In genomic region chr16:96690052-96690451, GRCm38 (mm10) we compare ENCODE assay signal across 20 mouse cellular contexts.
DNase-seq lines count a peak whose midpoint lies in the region; ATAC-seq and TF ChIP-seq lines count a peak whose summit lies in the region.
"Had no signal": no experiment of that assay in that cellular context is flagged by ENCODE, and none has a peak within 500 bp of the region (broad histone marks: within the 10 kb centered on the region; RNA-seq: fewer than 3 reads in every experiment).

No protein-coding gene starts in this region.

- WGBS in midbrain, embryonic 10.5 days = 13% methylated on average over 1 of the region's 2 CpGs
- WGBS in midbrain, postnatal 0 days = 11% methylated on average over 1 of the region's 2 CpGs
- WGBS in midbrain, embryonic 11.5 days = 18% methylated on average over 1 of the region's 2 CpGs
- 2% methylated on average over 2 of the region's 2 CpGs for WGBS in midbrain, embryonic 14.5 days

- H3K4me2 ChIP-seq in midbrain, postnatal 0 days (ENCODE audit: low read depth, low read length, poor library complexity, severe bottlenecking) = no peak overlapping the region
- H3K4me2 ChIP-seq in midbrain, embryonic 11.5 days = no peak overlapping the region
- no peak overlapping the region for H3K4me2 ChIP-seq in midbrain, embryonic 14.5 days (ENCODE audit: low read length)
- H3K4me2 ChIP-seq: embryonic facial prominence, embryonic 12.5 days; forebrain, embryonic 15.5 days; heart, embryonic 12.5 days had no signal

- intact Hi-C loops in heart, postnatal 10 days (cut with DNase I) = no loop called here
- intact Hi-C loops in left cerebral cortex, adult 2 months (cut with DNase I) = loop anchor here (5.0 to 10.0 kb wide), 2 partner anchors 315 to 597 kb away; no protein-coding TSS in a partner anchor

- 0 out of 2 replicates have a peak overlapping the region, but pooled peaks have one; percentile 38 for H3K27ac ChIP-seq in midbrain, embryonic 10.5 days (replicated peaks)
- no peak overlapping the region for H3K27ac ChIP-seq in midbrain, postnatal 0 days (ENCODE audit: low read depth, low read length)
- H3K27ac ChIP-seq in midbrain, embryonic 11.5 days (ENCODE audit: low read depth, low read length) = no peak overlapping the region
- 0 out of 2 replicates have a peak overlapping the region, but pooled peaks have one; percentile 49 for H3K27ac ChIP-seq in midbrain, embryonic 14.5 days (replicated peaks; ENCODE audit: low read depth, low read length)
- H3K27ac ChIP-seq in left cerebral cortex, adult 2 months = no peak overlapping the region
- H3K27ac ChIP-seq: embryonic facial prominence, embryonic 12.5 days; forebrain, embryonic 15.5 days; hindbrain, postnatal 0 days had no signal

- H3K27me3 ChIP-seq in midbrain, embryonic 10.5 days (ENCODE audit: low read depth, poor library complexity, severe bottlenecking) = no peaks in the 10 kb centered on the region
- no peaks in the 10 kb centered on the region for H3K27me3 ChIP-seq in midbrain, postnatal 0 days (ENCODE audit: insufficient read depth, low read length)
- no peaks in the 10 kb centered on the region for H3K27me3 ChIP-seq in midbrain, embryonic 11.5 days (ENCODE audit: control insufficient read depth, insufficient read depth, low read length)
- no peaks in the 10 kb centered on the region for H3K27me3 ChIP-seq in midbrain, embryonic 14.5 days (ENCODE audit: control insufficient read depth, insufficient read depth, low read length)
- H3K27me3 ChIP-seq: embryonic facial prominence, embryonic 12.5 days; forebrain, embryonic 15.5 days; heart, embryonic 12.5 days had no signal

- TF ChIP-seq CTCF in midbrain, postnatal 0 days (IDR thresholded peaks at IDR 0.05) = no peak
- no peak for TF ChIP-seq CTCF in left cerebral cortex, adult 2 months (IDR thresholded peaks at IDR 0.05)

- ATAC-seq in midbrain, postnatal 0 days (ENCODE audit: low FRiP score) = no peak
- peak; percentile 77 for ATAC-seq in midbrain, embryonic 11.5 days (ENCODE audit: low FRiP score)
- ATAC-seq in midbrain, embryonic 14.5 days (ENCODE audit: low FRiP score, low TSS enrichment) = peak; percentile 48; the same call in 1 of the 2 replicates
- ATAC-seq: activated CD4-positive, CD25-positive, alpha-beta regulatory T cell, adult 4 months; forebrain, embryonic 15.5 days; hindbrain, postnatal 0 days; Patski had no signal

- DNase-seq in heart, adult 11 months = peak; percentile 10
- no peak for DNase-seq in heart, postnatal 10 days
- peak; percentile 37 for DNase-seq in midbrain, embryonic 10.5 days (ENCODE audit: low spot score)
- no peak for DNase-seq in midbrain, postnatal 0 days (ENCODE audit: low spot score)
- no peak for DNase-seq in midbrain, embryonic 11.5 days (ENCODE audit: low spot score, missing footprints)
- peak; percentile 62 for DNase-seq in midbrain, embryonic 14.5 days
- no peak for DNase-seq in left cerebral cortex, adult 2 months (ENCODE audit: extremely low spot score in 1 of 2, low spot score in 2 of 2)
- DNase-seq in thymus, postnatal 36 days = no peak
- DNase-seq: adrenal gland, postnatal 25 days; cerebellum, adult 2 months; cerebellum, postnatal 14 days; gastrocnemius, postnatal 10 days; heart, postnatal 36 days; kidney, adult 11 months had no signal

- no peaks in the 10 kb centered on the region for H3K36me3 ChIP-seq in midbrain, embryonic 10.5 days
- H3K36me3 ChIP-seq in midbrain, postnatal 0 days (ENCODE audit: insufficient read depth, low read length) = no peaks in the 10 kb centered on the region
- H3K36me3 ChIP-seq in midbrain, embryonic 11.5 days (ENCODE audit: control insufficient read depth, insufficient read depth, low read length) = no peaks in the 10 kb centered on the region
- no peaks in the 10 kb centered on the region for H3K36me3 ChIP-seq in midbrain, embryonic 14.5 days (ENCODE audit: control insufficient read depth, insufficient read depth, low read length)
- H3K36me3 ChIP-seq: embryonic facial prominence, embryonic 12.5 days; forebrain, embryonic 15.5 days; heart, embryonic 12.5 days had no signal

- peaks cover 25% of the 10 kb centered on the region for H3K4me1 ChIP-seq in midbrain, embryonic 10.5 days
- H3K4me1 ChIP-seq in midbrain, postnatal 0 days (ENCODE audit: insufficient read depth, low read length) = 0 out of 2 replicates have a peak, but pooled peaks cover 4% of the 10 kb centered on the region
- H3K4me1 ChIP-seq in midbrain, embryonic 11.5 days (ENCODE audit: control insufficient read depth, insufficient read depth, low read length) = peaks cover 8% of the 10 kb centered on the region
- H3K4me1 ChIP-seq in midbrain, embryonic 14.5 days (ENCODE audit: control insufficient read depth, insufficient read depth, low read length) = peaks cover 20% of the 10 kb centered on the region
- H3K4me1 ChIP-seq: embryonic facial prominence, embryonic 12.5 days; forebrain, embryonic 15.5 days; heart, embryonic 12.5 days had no signal

- no peaks in the 10 kb centered on the region for H3K9me3 ChIP-seq in midbrain, embryonic 10.5 days (replicated peaks)
- no peaks in the 10 kb centered on the region for H3K9me3 ChIP-seq in midbrain, postnatal 0 days (ENCODE audit: low read length)
- no peaks in the 10 kb centered on the region for H3K9me3 ChIP-seq in midbrain, embryonic 11.5 days (ENCODE audit: control insufficient read depth, low read length)
- no peaks in the 10 kb centered on the region for H3K9me3 ChIP-seq in midbrain, embryonic 14.5 days (ENCODE audit: control insufficient read depth, low read length)
- H3K9me3 ChIP-seq: embryonic facial prominence, embryonic 12.5 days; forebrain, embryonic 15.5 days; heart, embryonic 12.5 days had no signal

- H3K9ac ChIP-seq in midbrain, postnatal 0 days (replicated peaks; ENCODE audit: low read length, poor library complexity, severe bottlenecking) = no peak overlapping the region
- H3K9ac ChIP-seq in midbrain, embryonic 11.5 days (ENCODE audit: low read length) = no peak overlapping the region
- H3K9ac ChIP-seq in midbrain, embryonic 14.5 days (replicated peaks; ENCODE audit: low read length) = no peak overlapping the region
- H3K9ac ChIP-seq: embryonic facial prominence, embryonic 12.5 days; forebrain, embryonic 15.5 days; heart, embryonic 12.5 days had no signal

- H3K4me3 ChIP-seq in midbrain, embryonic 10.5 days = no peak overlapping the region
- H3K4me3 ChIP-seq in midbrain, postnatal 0 days (ENCODE audit: low read depth, low read length) = no peak overlapping the region
- H3K4me3 ChIP-seq in midbrain, embryonic 11.5 days (ENCODE audit: low read depth, low read length) = no peak overlapping the region
- no peak overlapping the region for H3K4me3 ChIP-seq in midbrain, embryonic 14.5 days (replicated peaks; ENCODE audit: low read depth, low read length)
- no peak overlapping the region for H3K4me3 ChIP-seq in left cerebral cortex, adult 2 months
- H3K4me3 ChIP-seq: embryonic facial prominence, embryonic 12.5 days; forebrain, embryonic 15.5 days; heart, embryonic 12.5 days had no signal

Comparison
In these comparisons a context has a peak if more than half of its experiments do, and no peak if none do; other contexts are left out.
1. DNase-seq: peak in heart, adult 11 months (single experiment), midbrain, embryonic 10.5 days (single experiment) and midbrain, embryonic 14.5 days (single experiment); none in heart, postnatal 10 days (0 of 2), midbrain, postnatal 0 days (single experiment), midbrain, embryonic 11.5 days (single experiment), left cerebral cortex, adult 2 months (0 of 2) and thymus, postnatal 36 days (0 of 2).
2. H3K27ac ChIP-seq: peak in midbrain, embryonic 10.5 days (single experiment) and midbrain, embryonic 14.5 days (single experiment); none in midbrain, postnatal 0 days (single experiment), midbrain, embryonic 11.5 days (single experiment) and left cerebral cortex, adult 2 months (single experiment).